In the genomic region with DNA sequence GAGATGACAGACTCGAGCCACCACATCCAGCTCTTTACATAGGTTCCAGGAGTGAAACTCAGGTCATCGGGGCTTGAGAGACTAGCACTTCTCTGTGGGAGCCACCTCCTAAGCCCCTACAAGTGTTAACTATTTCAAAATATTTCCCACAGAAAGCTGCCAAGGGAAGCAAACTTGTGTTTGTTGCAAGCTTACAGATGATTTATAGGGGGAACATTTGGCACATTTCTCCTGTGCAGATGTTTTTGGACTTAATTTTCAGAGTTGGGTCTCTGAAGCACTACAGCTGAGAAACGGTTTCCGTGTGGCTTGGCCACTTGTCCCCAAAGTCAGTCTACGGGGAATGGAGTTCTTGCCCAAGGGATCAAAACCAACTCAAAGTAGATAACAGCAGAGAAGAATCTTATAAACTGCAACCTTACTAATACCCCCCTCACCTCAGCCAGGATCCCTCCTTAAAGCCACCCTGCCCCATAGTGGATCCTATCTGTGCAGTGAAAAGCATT, we compare ENCODE assay signal across 22 mouse cellular contexts. TPM values are rescaled to one million over a fixed set of nuclear protein-coding genes. Genes with fewer than 3 reads are reported as not detected.
DNase-seq lines count a peak whose midpoint lies in the region; ATAC-seq and TF ChIP-seq lines count a peak whose summit lies in the region.
"Had no signal": no experiment of that assay in that cellular context is flagged by ENCODE, and none has a peak within 500 bp of the region (broad histone marks: within the 10 kb centered on the region; RNA-seq: fewer than 3 reads in every experiment).

No protein-coding gene starts in this region.

- no peaks in the 10 kb centered on the region for H3K27me3 ChIP-seq in embryonic facial prominence, embryonic 14.5 days (replicated peaks; ENCODE audit: control insufficient read depth, insufficient read depth, low read length)
- no peaks in the 10 kb centered on the region for H3K27me3 ChIP-seq in embryonic facial prominence, embryonic 10.5 days (replicated peaks; ENCODE audit: low read depth, poor library complexity, severe bottlenecking)
- no peaks in the 10 kb centered on the region for H3K27me3 ChIP-seq in lung, postnatal 0 days (replicated peaks; ENCODE audit: insufficient read depth, low read length)
- H3K27me3 ChIP-seq in stomach, postnatal 0 days (ENCODE audit: control insufficient read depth, insufficient read depth, low read length), result no peaks in the 10 kb centered on the region
- no peaks in the 10 kb centered on the region for H3K27me3 ChIP-seq in hindbrain, embryonic 12.5 days
- H3K27me3 ChIP-seq: heart, embryonic 13.5 days; hindbrain, embryonic 13.5 days; liver, embryonic 12.5 days; stomach, embryonic 15.5 days had no signal

- H3K27ac ChIP-seq in embryonic facial prominence, embryonic 14.5 days (replicated peaks; ENCODE audit: low read depth, low read length), result no peak overlapping the region
- H3K27ac ChIP-seq in embryonic facial prominence, embryonic 10.5 days (replicated peaks), result no peak overlapping the region
- no peak overlapping the region for H3K27ac ChIP-seq in lung, postnatal 0 days (ENCODE audit: low read length)
- H3K27ac ChIP-seq in stomach, postnatal 0 days (replicated peaks), result 0 out of 2 replicates have a peak overlapping the region, but pooled peaks have one; percentile 4
- H3K27ac ChIP-seq in hindbrain, embryonic 12.5 days, result no peak overlapping the region
- H3K27ac ChIP-seq: heart, embryonic 13.5 days; hindbrain, embryonic 13.5 days; liver, embryonic 12.5 days; stomach, embryonic 15.5 days had no signal

- no peak overlapping the region for H3K9ac ChIP-seq in embryonic facial prominence, embryonic 14.5 days (ENCODE audit: low read depth, low read length)
- H3K9ac ChIP-seq in lung, postnatal 0 days (replicated peaks; ENCODE audit: low read depth), result no peak overlapping the region
- H3K9ac ChIP-seq in stomach, postnatal 0 days (ENCODE audit: low read length), result no peak overlapping the region
- no peak overlapping the region for H3K9ac ChIP-seq in hindbrain, embryonic 12.5 days
- H3K9ac ChIP-seq: forebrain, postnatal 0 days; heart, embryonic 13.5 days; hindbrain, embryonic 13.5 days; liver, embryonic 12.5 days; stomach, embryonic 15.5 days had no signal

- no peaks in the 10 kb centered on the region for H3K9me3 ChIP-seq in embryonic facial prominence, embryonic 14.5 days (ENCODE audit: control insufficient read depth, low read length)
- H3K9me3 ChIP-seq in embryonic facial prominence, embryonic 10.5 days, result no peaks in the 10 kb centered on the region
- no peaks in the 10 kb centered on the region for H3K9me3 ChIP-seq in lung, postnatal 0 days (ENCODE audit: low read length)
- no peaks in the 10 kb centered on the region for H3K9me3 ChIP-seq in stomach, postnatal 0 days (ENCODE audit: control insufficient read depth, low read length)
- H3K9me3 ChIP-seq in hindbrain, embryonic 12.5 days (replicated peaks), result no peaks in the 10 kb centered on the region
- H3K9me3 ChIP-seq: heart, embryonic 13.5 days; hindbrain, embryonic 13.5 days; liver, embryonic 12.5 days; stomach, embryonic 15.5 days had no signal

- H3K4me1 ChIP-seq in embryonic facial prominence, embryonic 14.5 days (ENCODE audit: control insufficient read depth, insufficient read depth, low read length), result no peaks in the 10 kb centered on the region; the same call in 1 of the 2 replicates
- H3K4me1 ChIP-seq in embryonic facial prominence, embryonic 10.5 days, result peaks cover 17% of the 10 kb centered on the region
- no peaks in the 10 kb centered on the region for H3K4me1 ChIP-seq in lung, postnatal 0 days (ENCODE audit: insufficient read depth, low read depth, low read length)
- no peaks in the 10 kb centered on the region for H3K4me1 ChIP-seq in stomach, postnatal 0 days (replicated peaks; ENCODE audit: control insufficient read depth, insufficient read depth)
- peaks cover 15% of the 10 kb centered on the region for H3K4me1 ChIP-seq in hindbrain, embryonic 12.5 days

- peaks cover 4% of the 10 kb centered on the region; the same call in 1 of the 2 replicates for H3K36me3 ChIP-seq in embryonic facial prominence, embryonic 14.5 days (ENCODE audit: control insufficient read depth, insufficient read depth, low read length)
- H3K36me3 ChIP-seq in embryonic facial prominence, embryonic 10.5 days (replicated peaks), result peaks cover 44% of the 10 kb centered on the region
- no peaks in the 10 kb centered on the region for H3K36me3 ChIP-seq in lung, postnatal 0 days (ENCODE audit: insufficient read depth, low read length)
- no peaks in the 10 kb centered on the region for H3K36me3 ChIP-seq in stomach, postnatal 0 days (ENCODE audit: control insufficient read depth, insufficient read depth, low read length)
- H3K36me3 ChIP-seq in hindbrain, embryonic 12.5 days, result no peaks in the 10 kb centered on the region
- H3K36me3 ChIP-seq: hindbrain, embryonic 13.5 days; liver, embryonic 12.5 days; stomach, embryonic 15.5 days had no signal

- no peak for TF ChIP-seq EP300 in lung, postnatal 0 days (IDR thresholded peaks at IDR 0.05)
- TF ChIP-seq EP300 in stomach, postnatal 0 days (optimal IDR thresholded peaks at IDR 0.05), result no peak

- WGBS in embryonic facial prominence, embryonic 14.5 days, result 68% methylated on average over 5 of the region's 5 CpGs
- WGBS in embryonic facial prominence, embryonic 10.5 days, result 85% methylated on average over 5 of the region's 5 CpGs
- WGBS in lung, postnatal 0 days, result 54% methylated on average over 5 of the region's 5 CpGs
- 55% methylated on average over 5 of the region's 5 CpGs for WGBS in stomach, postnatal 0 days
- 88% methylated on average over 5 of the region's 5 CpGs for WGBS in hindbrain, embryonic 12.5 days

- H3K4me2 ChIP-seq in embryonic facial prominence, embryonic 14.5 days (ENCODE audit: low read depth, low read length), result no peak overlapping the region
- H3K4me2 ChIP-seq in lung, postnatal 0 days (replicated peaks; ENCODE audit: low read depth, low read length), result no peak overlapping the region
- no peak overlapping the region for H3K4me2 ChIP-seq in stomach, postnatal 0 days (replicated peaks; ENCODE audit: low read depth)
- H3K4me2 ChIP-seq in hindbrain, embryonic 12.5 days (replicated peaks), result no peak overlapping the region
- H3K4me2 ChIP-seq: heart, embryonic 13.5 days; hindbrain, embryonic 13.5 days; liver, embryonic 12.5 days; midbrain, embryonic 11.5 days; stomach, embryonic 15.5 days had no signal

- TF ChIP-seq CTCF in lung, postnatal 0 days (IDR thresholded peaks at IDR 0.05), result no peak
- TF ChIP-seq CTCF in stomach, postnatal 0 days (IDR thresholded peaks at IDR 0.05; ENCODE audit: low read depth), result no peak

- H3K4me3 ChIP-seq in embryonic facial prominence, embryonic 14.5 days (ENCODE audit: low read depth, low read length), result no peak overlapping the region
- no peak overlapping the region for H3K4me3 ChIP-seq in embryonic facial prominence, embryonic 10.5 days
- H3K4me3 ChIP-seq in lung, postnatal 0 days (ENCODE audit: low read depth, low read length), result no peak overlapping the region
- H3K4me3 ChIP-seq in stomach, postnatal 0 days (ENCODE audit: low read depth, low read length), result no peak overlapping the region
- H3K4me3 ChIP-seq in hindbrain, embryonic 12.5 days, result no peak overlapping the region
- H3K4me3 ChIP-seq: heart, embryonic 13.5 days; hindbrain, embryonic 13.5 days; liver, embryonic 12.5 days; stomach, embryonic 15.5 days had no signal

- ATAC-seq in embryonic facial prominence, embryonic 14.5 days (ENCODE audit: low read depth), result no peak
- ATAC-seq in lung, postnatal 0 days, result no peak
- ATAC-seq in stomach, postnatal 0 days (ENCODE audit: low FRiP score, low TSS enrichment), result no peak
- ATAC-seq in hindbrain, embryonic 12.5 days (ENCODE audit: low FRiP score), result no peak
- ATAC-seq: forebrain, postnatal 0 days; liver, embryonic 12.5 days had no signal

- DNase-seq in embryonic facial prominence, embryonic 14.5 days (ENCODE audit: low spot score), result peak; percentile 18
- no peak for DNase-seq in embryonic facial prominence, embryonic 10.5 days (ENCODE audit: low spot score)
- DNase-seq in kidney, adult 9 months, result peak; percentile 35
- no peak for DNase-seq in kidney, postnatal 10 days
- peak; percentile 15 for DNase-seq in lung, postnatal 0 days (ENCODE audit: low spot score)
- DNase-seq in lung, postnatal 25 days (ENCODE audit: low spot score), result no peak
- DNase-seq in stomach, postnatal 0 days (ENCODE audit: low spot score), result no peak
- DNase-seq: adrenal gland, postnatal 25 days; cerebellum, adult 9-11 months; forebrain, postnatal 0 days; heart, postnatal 14 days; kidney, adult 11 months; left cerebral cortex, postnatal 4 days; lung, adult 18-20 months; right cerebral cortex, adult 18-20 months; right cerebral cortex, postnatal 4 days had no signal

RNA-seq across cellular contexts. Expression of a gene that starts 28.9 kb away (rescaled TPM):
- polyA plus RNA-seq in embryonic facial prominence, embryonic 14.5 days (2014; fragmentation: Nextera tagmentation; extraction: Ambion mirVana), result 7.7 and 7.8 TPM in 2 replicates
- 16.5 and 17.6 TPM in 2 replicates for polyA plus RNA-seq in embryonic facial prominence, embryonic 10.5 days (2016; fragmentation: Nextera tagmentation; extraction: Ambion mirVana)
- 8.2 and 8.9 TPM in 2 replicates for polyA plus RNA-seq in lung, postnatal 0 days (2015; fragmentation: Nextera tagmentation; extraction: Ambion mirVana)
- 4.6 TPM in 2 replicates for polyA plus RNA-seq in stomach, postnatal 0 days (2015; fragmentation: Nextera tagmentation; extraction: Ambion mirVana)
- polyA plus RNA-seq in hindbrain, embryonic 12.5 days (2016; fragmentation: Nextera tagmentation; extraction: Ambion mirVana), result 13.6 and 15.4 TPM in 2 replicates

Comparison
In these comparisons a context has a peak if more than half of its experiments do, and no peak if none do; other contexts are left out.
1. DNase-seq: peak in embryonic facial prominence, embryonic 14.5 days (single experiment), kidney, adult 9 months (single experiment) and lung, postnatal 0 days (single experiment); none in embryonic facial prominence, embryonic 10.5 days (single experiment), kidney, postnatal 10 days (single experiment), lung, postnatal 25 days (single experiment) and stomach, postnatal 0 days (single experiment).